In the genomic region with DNA sequence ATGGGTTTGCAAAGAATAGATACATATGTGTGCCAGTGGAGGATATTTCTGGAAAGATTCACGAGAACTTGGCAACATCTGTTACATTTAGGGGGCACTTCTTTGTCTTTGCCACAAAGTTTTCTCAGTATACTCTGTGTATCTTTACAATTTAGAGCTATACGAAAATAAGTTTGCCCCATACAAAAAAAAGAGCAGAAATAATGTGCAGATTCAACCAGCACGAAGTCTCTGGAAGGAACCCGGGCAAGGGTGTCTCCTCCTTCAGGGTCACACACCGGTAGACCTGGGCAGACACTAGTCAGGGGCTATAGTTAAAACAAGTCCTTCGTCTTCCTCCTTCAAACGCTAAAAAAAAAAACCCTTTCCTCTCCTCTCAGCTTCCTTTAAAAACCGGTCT, we compare ENCODE assay signal across 9 mouse cellular contexts. TPM values are rescaled to one million over a fixed set of nuclear protein-coding genes. Genes with fewer than 3 reads are reported as not detected.
A peak's percentile ranks its signal among the peaks of the same experiment; 100 is the strongest.
DNase-seq lines count a peak whose midpoint lies in the region; ATAC-seq lines count a peak whose summit lies in the region.
"Had no signal": no experiment of that assay in that cellular context is flagged by ENCODE, and none has a peak within 500 bp of the region (broad histone marks: within the 10 kb centered on the region; RNA-seq: fewer than 3 reads in every experiment).

No protein-coding gene starts in this region.

- H3K27ac ChIP-seq in liver, embryonic 12.5 days, result no peak overlapping the region
- no peak overlapping the region for H3K27ac ChIP-seq in forebrain, embryonic 14.5 days (ENCODE audit: low read depth, low read length)
- no peak overlapping the region for H3K27ac ChIP-seq in limb, embryonic 12.5 days
- H3K27ac ChIP-seq in neural tube, embryonic 15.5 days (replicated peaks), result no peak overlapping the region
- H3K27ac ChIP-seq: left cerebral cortex, adult 2 months had no signal

- H3K36me3 ChIP-seq in liver, embryonic 12.5 days, result no peaks in the 10 kb centered on the region
- no peaks in the 10 kb centered on the region for H3K36me3 ChIP-seq in forebrain, embryonic 14.5 days (ENCODE audit: control insufficient read depth, insufficient read depth, low read length)
- H3K36me3 ChIP-seq in limb, embryonic 12.5 days, result no peaks in the 10 kb centered on the region; the same call in 1 of the 2 replicates
- no peaks in the 10 kb centered on the region for H3K36me3 ChIP-seq in neural tube, embryonic 15.5 days

- no peaks in the 10 kb centered on the region for H3K9me3 ChIP-seq in liver, embryonic 12.5 days (replicated peaks)
- no peaks in the 10 kb centered on the region for H3K9me3 ChIP-seq in forebrain, embryonic 14.5 days (replicated peaks; ENCODE audit: control insufficient read depth, low read length)
- no peaks in the 10 kb centered on the region for H3K9me3 ChIP-seq in limb, embryonic 12.5 days
- no peaks in the 10 kb centered on the region for H3K9me3 ChIP-seq in neural tube, embryonic 15.5 days (replicated peaks)

- H3K4me3 ChIP-seq in liver, embryonic 12.5 days, result no peak overlapping the region
- H3K4me3 ChIP-seq in forebrain, embryonic 14.5 days (ENCODE audit: low read depth, low read length), result peak overlapping the region; percentile 75
- peak overlapping the region; percentile 80 for H3K4me3 ChIP-seq in limb, embryonic 12.5 days (replicated peaks)
- H3K4me3 ChIP-seq in neural tube, embryonic 15.5 days (replicated peaks), result peak overlapping the region; percentile 81; the same call in 1 of the 2 replicates

- peaks cover 44% of the 10 kb centered on the region for H3K27me3 ChIP-seq in liver, embryonic 12.5 days (replicated peaks)
- H3K27me3 ChIP-seq in forebrain, embryonic 14.5 days (replicated peaks; ENCODE audit: control insufficient read depth, insufficient read depth, low read length), result peaks cover 12% of the 10 kb centered on the region
- no peaks in the 10 kb centered on the region for H3K27me3 ChIP-seq in limb, embryonic 12.5 days
- H3K27me3 ChIP-seq in neural tube, embryonic 15.5 days (replicated peaks), result peaks cover 16% of the 10 kb centered on the region; the same call in 1 of the 2 replicates

- ATAC-seq in liver, embryonic 12.5 days, result no peak
- ATAC-seq in forebrain, embryonic 14.5 days, result no peak
- ATAC-seq in limb, embryonic 12.5 days (ENCODE audit: insufficient number of reproducible peaks, insufficient read depth, low FRiP score, low TSS enrichment, low read depth), result no peak
- ATAC-seq in neural tube, embryonic 15.5 days (ENCODE audit: low FRiP score), result no peak

- WGBS in liver, embryonic 12.5 days (ENCODE audit: insufficient replicate concordance), result 35% methylated on average over 8 of the region's 8 CpGs
- WGBS in forebrain, embryonic 14.5 days, result 56% methylated on average over 8 of the region's 8 CpGs
- WGBS in limb, embryonic 12.5 days, result 44% methylated on average over 8 of the region's 8 CpGs
- WGBS in neural tube, embryonic 15.5 days, result 57% methylated on average over 8 of the region's 8 CpGs

- H3K4me1 ChIP-seq in liver, embryonic 12.5 days, result peaks cover 31% of the 10 kb centered on the region
- H3K4me1 ChIP-seq in forebrain, embryonic 14.5 days (ENCODE audit: control insufficient read depth, insufficient read depth, low read length), result peaks cover 9% of the 10 kb centered on the region
- H3K4me1 ChIP-seq in limb, embryonic 12.5 days (replicated peaks), result peaks cover 7% of the 10 kb centered on the region
- peaks cover 19% of the 10 kb centered on the region for H3K4me1 ChIP-seq in neural tube, embryonic 15.5 days

- no peak overlapping the region for H3K9ac ChIP-seq in liver, embryonic 12.5 days
- H3K9ac ChIP-seq in forebrain, embryonic 14.5 days (ENCODE audit: low read length), result no peak overlapping the region
- no peak overlapping the region for H3K9ac ChIP-seq in limb, embryonic 12.5 days (replicated peaks)
- H3K9ac ChIP-seq in neural tube, embryonic 15.5 days (replicated peaks), result no peak overlapping the region

- peak overlapping the region; percentile 99 for H3K4me2 ChIP-seq in liver, embryonic 12.5 days
- H3K4me2 ChIP-seq in forebrain, embryonic 14.5 days (ENCODE audit: low read length), result peak overlapping the region; percentile 100
- H3K4me2 ChIP-seq in limb, embryonic 12.5 days, result peak overlapping the region; percentile 99
- peak overlapping the region; percentile 100 for H3K4me2 ChIP-seq in neural tube, embryonic 15.5 days

- no peak for DNase-seq in liver
- no peak for DNase-seq in forebrain, embryonic 14.5 days (ENCODE audit: low spot score)
- no peak for DNase-seq in retina, embryonic 14.5 days (ENCODE audit: low spot score)
- no peak for DNase-seq in left cerebral cortex, postnatal 10 days (ENCODE audit: extremely low spot score in 1 of 2, low spot score in 2 of 2)
- no peak for DNase-seq in adrenal gland, postnatal 10 days

- intact Hi-C loops in left cerebral cortex, postnatal 10 days (cut with DNase I), result no loop called here

RNA-seq across cellular contexts. Expression of a gene that starts 1.7 kb away (rescaled TPM):
- polyA plus RNA-seq in liver, embryonic 12.5 days (2016; fragmentation: Nextera tagmentation; extraction: Ambion mirVana), result 9.5 and 10.7 TPM in 2 replicates
- 3.1 and 3.5 TPM in 2 replicates for polyA plus RNA-seq in forebrain, embryonic 14.5 days (2014; fragmentation: Nextera tagmentation; extraction: Ambion mirVana)
- 29.6 and 29.8 TPM in 2 replicates for polyA plus RNA-seq in limb, embryonic 12.5 days (2016; fragmentation: Nextera tagmentation; extraction: Ambion mirVana)
- 2.8 and 6.1 TPM in 2 replicates for polyA plus RNA-seq in neural tube, embryonic 15.5 days (2015; fragmentation: Nextera tagmentation; extraction: Ambion mirVana)
- total RNA-seq in left cerebral cortex, postnatal 10 days (2021), result 1 to 10 TPM; 2.9 to 3.4 TPM
- 10 to 100 TPM; 10.1 TPM for total RNA-seq in adrenal gland, postnatal 10 days (2021)

RNA-seq across cellular contexts. Expression of a gene that starts 39.2 kb away (rescaled TPM):
- polyA plus RNA-seq in liver, embryonic 12.5 days (2016; fragmentation: Nextera tagmentation; extraction: Ambion mirVana), result 28.2 and 28.6 TPM in 2 replicates
- 7.9 and 8.7 TPM in 2 replicates for polyA plus RNA-seq in forebrain, embryonic 14.5 days (2014; fragmentation: Nextera tagmentation; extraction: Ambion mirVana)
- polyA plus RNA-seq in limb, embryonic 12.5 days (2016; fragmentation: Nextera tagmentation; extraction: Ambion mirVana), result 39.4 and 42.6 TPM in 2 replicates
- polyA plus RNA-seq in neural tube, embryonic 15.5 days (2015; fragmentation: Nextera tagmentation; extraction: Ambion mirVana), result 17.4 and 24.5 TPM in 2 replicates
- total RNA-seq in left cerebral cortex, postnatal 10 days (2021), result 10 to 100 TPM; 10.0 to 10.3 TPM
- total RNA-seq in adrenal gland, postnatal 10 days (2021), result 10 to 100 TPM; 52.7 to 57.2 TPM
